Mouse (Mus musculus): Measurements from ENCODE around the gene Wbp1.

- no peak for TF ChIP-seq CTCF (IDR thresholded peaks at IDR 0.05; ENCODE audit: borderline replicate concordance, control insufficient read depth, extremely low read depth, insufficient read depth, low read length, poor library complexity)
- TF ChIP-seq POLR2A (IDR thresholded peaks at IDR 0.05; ENCODE audit: control insufficient read depth, extremely low read depth, insufficient read depth, low read length, poor library complexity): no peak
Observed at GRCm38 (mm10) chr6:83104158-83104557, 17.2 kb downstream of the Wbp1 start.

Measured in thymus, adult 2 months (tissue).